Mouse (Mus musculus) lung, adult 2 months (tissue): ENCODE measurements around the gene Ncapd2.

Experiments used
- CTCF ChIP-seq: fragments of 200-500 bp; IDR thresholded peaks from 2 replicates; pipeline ENCODE4 v1.5.1; 2011; ENCODE audit warnings: mild to moderate bottlenecking, low read length, control low read depth; ENCODE audit not compliant: insufficient read depth
- POLR2A ChIP-seq: fragments of 200-500 bp; IDR thresholded peaks from 2 replicates; pipeline ENCODE4 v1.6.1; 2011; ENCODE audit warnings: low read depth, mild to moderate bottlenecking, control low read depth, low read length, borderline replicate concordance; ENCODE audit errors: extremely low read depth

DNA sequence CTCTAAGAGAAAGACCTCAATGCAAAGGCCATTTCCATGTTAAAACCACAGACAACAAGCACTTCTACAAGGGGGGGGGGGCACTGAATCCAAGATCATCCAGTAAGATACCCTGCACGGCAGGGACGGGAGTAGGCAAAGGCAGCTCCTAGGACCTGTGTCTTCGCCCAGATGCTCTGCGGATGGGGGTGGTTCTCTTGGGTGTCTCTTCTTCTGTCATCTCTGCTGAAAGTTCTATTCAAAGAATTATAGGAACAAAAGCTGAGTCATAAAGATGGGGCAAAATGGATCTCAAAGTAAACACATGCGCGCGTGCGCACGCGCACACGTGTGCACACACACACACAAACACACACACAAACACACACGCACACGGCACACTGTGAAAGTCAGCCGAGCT lies 23.4 kb downstream of the Ncapd2 start:
- TF ChIP-seq CTCF: no peak
- no peak for TF ChIP-seq POLR2A
